ENCODE assay signal across 8 mouse cellular contexts in genomic region chr7:35586055-35586905, GRCm38 (mm10). TPM values are rescaled to one million over a fixed set of nuclear protein-coding genes. Genes with fewer than 3 reads are reported as not detected.
DNase-seq lines count a peak whose midpoint lies in the region; ATAC-seq and TF ChIP-seq lines count a peak whose summit lies in the region.

TSS of gene Ankrd27 (plus strand) at chr7:35586244.

- H3K4me2 ChIP-seq in embryonic facial prominence, embryonic 15.5 days (replicated peaks): peak within 1 kb of the TSS; percentile 100
- peak within 1 kb of the TSS; percentile 100 for H3K4me2 ChIP-seq in limb, embryonic 14.5 days (replicated peaks; ENCODE audit: low read depth, low read length, severe bottlenecking)
- H3K4me2 ChIP-seq in midbrain, postnatal 0 days (ENCODE audit: low read depth, low read length, poor library complexity, severe bottlenecking): peak within 1 kb of the TSS; percentile 77

- peak within 1 kb of the TSS; percentile 66 for H3K9ac ChIP-seq in embryonic facial prominence, embryonic 15.5 days
- H3K9ac ChIP-seq in limb, embryonic 14.5 days (ENCODE audit: low read depth, low read length, severe bottlenecking): peak within 1 kb of the TSS; percentile 85
- peak within 1 kb of the TSS; percentile 67 for H3K9ac ChIP-seq in midbrain, postnatal 0 days (replicated peaks; ENCODE audit: low read length, poor library complexity, severe bottlenecking)

- WGBS in bone marrow, adult 2 months: under 1% methylated on average over 49 of the region's 49 CpGs
- under 1% methylated on average over 49 of the region's 49 CpGs for WGBS in embryonic facial prominence, embryonic 15.5 days
- WGBS in limb, embryonic 14.5 days: under 1% methylated on average over 49 of the region's 49 CpGs
- under 1% methylated on average over 49 of the region's 49 CpGs for WGBS in midbrain, postnatal 0 days

- no peaks in the 10 kb centered on the region for H3K36me3 ChIP-seq in embryonic facial prominence, embryonic 15.5 days
- H3K36me3 ChIP-seq in limb, embryonic 14.5 days (ENCODE audit: control insufficient read depth, insufficient read depth, low read length): no peaks in the 10 kb centered on the region
- no peaks in the 10 kb centered on the region for H3K36me3 ChIP-seq in midbrain, postnatal 0 days (ENCODE audit: insufficient read depth, low read length)

- TF ChIP-seq POLR2A in bone marrow, adult 2 months (IDR thresholded peaks at IDR 0.05; ENCODE audit: borderline replicate concordance, control insufficient read depth, low read depth, low read length): peak; percentile 50; the same call in 1 of the 2 replicates
- TF ChIP-seq POLR2A in limb, embryonic 14.5 days (IDR thresholded peaks at IDR 0.05; ENCODE audit: borderline replicate concordance, extremely low read depth, insufficient read depth, insufficient read length): peak; percentile 94; the same call in 1 of the 2 replicates

- DNase-seq in 416B (ENCODE audit: low read depth): peak; percentile 98
- peak; percentile 99 for DNase-seq in heart, adult 8-10 months (ENCODE audit: low spot score)
- peak; percentile 99 for DNase-seq in kidney, adult 9 months
- peak; percentile 98 for DNase-seq in limb, embryonic 14.5 days (ENCODE audit: low spot score)
- peak; percentile 98 for DNase-seq in midbrain, postnatal 0 days (ENCODE audit: low spot score)
- DNase-seq in spleen, postnatal 14 days (ENCODE audit: low spot score in 2 of 2): peak; percentile 85 to 90

- H3K27ac ChIP-seq in bone marrow, adult 2 months (ENCODE audit: control insufficient read depth, insufficient read depth, low read depth, low read length, poor library complexity): peak within 1 kb of the TSS; percentile 40; the same call in 1 of the 2 replicates
- H3K27ac ChIP-seq in embryonic facial prominence, embryonic 15.5 days (replicated peaks): peak within 1 kb of the TSS; percentile 81
- peak within 1 kb of the TSS; percentile 74 for H3K27ac ChIP-seq in limb, embryonic 14.5 days (replicated peaks; ENCODE audit: low read depth, low read length)
- H3K27ac ChIP-seq in midbrain, postnatal 0 days (ENCODE audit: low read depth, low read length): no peak within 1 kb of the TSS

- ATAC-seq in embryonic facial prominence, embryonic 15.5 days (ENCODE audit: insufficient number of reproducible peaks, low FRiP score, low TSS enrichment, low read depth): peak; percentile 97
- ATAC-seq in limb, embryonic 14.5 days (ENCODE audit: low FRiP score, low read depth): peak; percentile 94
- peak; percentile 98 for ATAC-seq in midbrain, postnatal 0 days (ENCODE audit: low FRiP score)

- H3K27me3 ChIP-seq in embryonic facial prominence, embryonic 15.5 days: peaks cover 38% of the 10 kb centered on the region
- peaks cover 35% of the 10 kb centered on the region for H3K27me3 ChIP-seq in limb, embryonic 14.5 days (ENCODE audit: control insufficient read depth, insufficient read depth, low read length)
- H3K27me3 ChIP-seq in midbrain, postnatal 0 days (ENCODE audit: insufficient read depth, low read length): peaks cover 30% of the 10 kb centered on the region

- TF ChIP-seq CTCF in bone marrow, adult 2 months (IDR thresholded peaks at IDR 0.05; ENCODE audit: control insufficient read depth, insufficient read depth, low read length): no peak
- TF ChIP-seq CTCF in midbrain, postnatal 0 days (IDR thresholded peaks at IDR 0.05): no peak

- no peaks in the 10 kb centered on the region; the same call in none of the 2 replicates for H3K4me1 ChIP-seq in bone marrow, adult 2 months (ENCODE audit: control insufficient read depth, insufficient read depth, low read length)
- H3K4me1 ChIP-seq in embryonic facial prominence, embryonic 15.5 days: peaks cover 46% of the 10 kb centered on the region
- peaks cover 39% of the 10 kb centered on the region for H3K4me1 ChIP-seq in limb, embryonic 14.5 days (ENCODE audit: control insufficient read depth, insufficient read depth, low read length)
- H3K4me1 ChIP-seq in midbrain, postnatal 0 days (ENCODE audit: insufficient read depth, low read length): peaks cover 8% of the 10 kb centered on the region

- H3K9me3 ChIP-seq in embryonic facial prominence, embryonic 15.5 days (replicated peaks): no peaks in the 10 kb centered on the region
- H3K9me3 ChIP-seq in limb, embryonic 14.5 days (ENCODE audit: control insufficient read depth, low read length): no peaks in the 10 kb centered on the region
- no peaks in the 10 kb centered on the region for H3K9me3 ChIP-seq in midbrain, postnatal 0 days (ENCODE audit: low read length)

- peak within 1 kb of the TSS; percentile 94 for H3K4me3 ChIP-seq in bone marrow, adult 2 months (replicated peaks; ENCODE audit: control insufficient read depth, low read depth, low read length)
- peak within 1 kb of the TSS; percentile 82 for H3K4me3 ChIP-seq in embryonic facial prominence, embryonic 15.5 days (replicated peaks)
- H3K4me3 ChIP-seq in limb, embryonic 14.5 days (replicated peaks; ENCODE audit: low read length): peak within 1 kb of the TSS; percentile 90
- peak within 1 kb of the TSS; percentile 87 for H3K4me3 ChIP-seq in midbrain, postnatal 0 days (ENCODE audit: low read depth, low read length)

RNA-seq across cellular contexts. Expression of gene Ankrd27, which starts in this region (rescaled TPM):
- polyA plus RNA-seq in bone marrow, adult 2 months (2011; ENCODE audit: insufficient read depth, insufficient read length, low replicate concordance, missing spikeins): 12.8 and 20.7 TPM in 2 replicates
- 41.7 and 42.5 TPM in 2 replicates for polyA plus RNA-seq in embryonic facial prominence, embryonic 15.5 days (2015; fragmentation: Nextera tagmentation; extraction: Ambion mirVana)
- 10 to 100 TPM in 3 of 4 experiments, 1 to 10 TPM in 1; 8.6 to 12.0 (median 10.8) TPM for total RNA-seq in heart, adult 8-10 months (2022)
- polyA plus RNA-seq in limb, embryonic 14.5 days (2012; rRNA removed): 50.8 and 52.2 TPM in 2 replicates
- polyA plus RNA-seq in limb, embryonic 14.5 days (2014; fragmentation: Nextera tagmentation; extraction: Ambion mirVana): 45.8 and 47.6 TPM in 2 replicates
- 17.9 and 24.7 TPM in 2 replicates for total RNA-seq in midbrain, postnatal 0 days (2014; rRNA removed)
- 11.4 and 11.9 TPM in 2 replicates for polyA plus RNA-seq in midbrain, postnatal 0 days (2015; fragmentation: Nextera tagmentation; extraction: Ambion mirVana)
